Mouse (Mus musculus): ENCODE measurements around the gene Ccdc27. TPM values are rescaled to one million over a fixed set of nuclear protein-coding genes. Genes with fewer than 3 reads are reported as not detected.
A peak's percentile ranks its signal among the peaks of the same experiment; 100 is the strongest.

Gene Ccdc27
- total and polyA plus RNA-seq, 3 experiments, result not detected

DNA sequence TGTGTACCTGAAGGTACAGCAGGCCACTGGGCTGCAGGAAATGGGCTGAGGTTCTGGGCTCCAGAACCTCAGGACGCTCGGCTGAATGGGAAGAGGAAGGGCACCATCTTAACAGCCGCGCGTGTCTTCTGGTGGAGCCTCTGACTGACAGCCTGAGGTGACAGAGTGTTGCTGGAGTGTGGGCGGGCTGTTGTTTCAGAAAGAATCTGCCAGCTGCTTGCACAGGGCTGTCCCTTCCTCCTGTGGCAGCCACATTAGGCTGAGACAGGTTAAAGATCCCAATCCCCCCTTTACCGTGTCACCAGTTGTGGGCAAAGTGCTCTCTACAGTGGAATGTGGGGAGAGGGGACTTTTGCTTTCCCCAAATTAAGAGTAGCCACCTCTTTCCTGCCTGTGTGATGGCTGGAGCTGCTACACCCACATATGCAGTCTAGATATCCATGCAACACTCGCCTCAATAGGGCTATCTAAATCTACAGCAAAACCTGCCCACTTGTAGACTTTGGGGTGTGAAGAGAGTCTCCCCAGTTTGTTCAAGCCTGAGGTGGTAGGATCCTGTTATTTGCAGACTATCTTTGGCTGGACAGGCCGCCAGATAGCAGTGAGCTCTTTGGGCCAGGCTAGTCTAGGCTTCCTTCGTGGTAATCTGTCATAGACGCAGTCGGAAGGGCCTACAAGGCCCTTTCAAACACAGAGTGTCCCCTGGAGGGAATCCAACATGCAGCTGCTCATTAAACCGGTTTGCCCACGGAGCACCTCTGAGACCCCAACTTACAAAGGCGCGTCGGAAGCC is 17.6 kb downstream of the Ccdc27 start:
- intact Hi-C loops (cut with DNase I), result no loop called here
- Histone ChIP-seq H3K79me2 (replicated peaks; ENCODE audit: control insufficient read depth, insufficient read depth, low read length) (no peaks in the 10 kb centered on the region), H3K27me3 (ENCODE audit: control insufficient read depth, insufficient read depth, low read length) (no peaks in the 10 kb centered on the region), H3K27ac (peak overlapping the region; percentile 24; the same call in 1 of the 2 replicates), H3K36me3 (ENCODE audit: control insufficient read depth, insufficient read depth, low read length) (no peaks in the 10 kb centered on the region), H3K4me1 (ENCODE audit: control insufficient read depth, insufficient read depth, low read length) (no peaks in the 10 kb centered on the region), H3K4me3 (peak overlapping the region; percentile 45), H3K9ac (ENCODE audit: low read depth, low read length) (peak overlapping the region; percentile 1; the same call in 1 of the 2 replicates)
- 51% methylated on average over 17 of the region's 17 CpGs for WGBS
- no peak for DNase-seq
- TF ChIP-seq EP300 (IDR thresholded peaks at IDR 0.05; ENCODE audit: insufficient read depth, low read depth, low read length) (no peak), CTCF (IDR thresholded peaks at IDR 0.05) (no peak), POLR2A (IDR thresholded peaks at IDR 0.05; ENCODE audit: insufficient read depth, low read depth, low read length) (no peak)

DNA sequence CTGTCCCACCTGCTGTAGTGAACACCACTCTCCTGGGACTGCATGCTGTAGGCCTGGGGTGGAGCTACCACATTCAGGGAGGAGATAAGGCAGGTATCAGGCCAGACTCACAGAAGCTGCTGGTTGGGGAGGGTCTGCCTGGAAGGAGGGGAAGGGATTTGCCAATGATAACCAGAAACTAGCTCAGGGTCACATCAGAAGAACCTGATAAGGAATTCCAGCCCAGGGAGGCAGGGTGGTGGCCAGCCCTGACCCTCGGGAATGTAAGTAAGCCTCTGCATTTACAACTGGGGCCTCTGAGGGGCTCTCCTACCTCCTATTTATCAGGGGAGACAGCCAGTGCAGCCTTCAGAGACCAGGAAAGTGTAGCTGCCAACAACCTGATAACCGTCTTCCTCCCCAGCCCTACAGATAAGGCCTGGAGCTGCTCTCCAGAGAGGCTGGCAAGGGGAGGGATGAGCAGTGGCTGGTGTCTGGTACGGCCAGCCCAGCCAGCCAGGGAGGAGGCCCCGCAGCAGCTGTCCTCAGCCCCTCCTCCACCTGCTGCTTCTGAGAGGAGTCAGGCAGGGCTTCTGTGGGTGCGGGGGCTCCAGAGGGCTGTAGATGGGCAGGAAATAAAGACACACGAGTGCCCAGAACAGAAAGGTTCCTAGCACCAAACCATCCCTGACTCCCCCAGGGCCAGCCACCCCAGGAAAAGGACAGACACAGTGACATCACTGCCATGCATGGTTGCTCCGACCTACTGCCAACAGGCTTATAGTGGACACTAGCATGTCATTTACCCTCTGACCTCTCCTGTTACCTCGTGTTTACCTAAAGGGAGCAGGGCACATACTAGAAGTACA is 18.5 kb downstream of the Ccdc27 start:
- Histone ChIP-seq H3K27me3 (ENCODE audit: control insufficient read depth, insufficient read depth, low read length) (no peaks in the 10 kb centered on the region), H3K27ac (no peak overlapping the region), H3K4me1 (ENCODE audit: control insufficient read depth, insufficient read depth, low read length) (no peaks in the 10 kb centered on the region), H3K36me3 (ENCODE audit: control insufficient read depth, insufficient read depth, low read length) (no peaks in the 10 kb centered on the region), H3K9ac (ENCODE audit: low read depth, low read length) (no peak overlapping the region), H3K4me3 (no peak overlapping the region), H3K79me2 (replicated peaks; ENCODE audit: control insufficient read depth, insufficient read depth, low read length) (no peaks in the 10 kb centered on the region)
- intact Hi-C loops (cut with DNase I), result no loop called here
- peak in 1 of 2 experiments; percentile 38 for DNase-seq
- 20% methylated on average over 8 of the region's 8 CpGs for WGBS
- TF ChIP-seq EP300 (IDR thresholded peaks at IDR 0.05; ENCODE audit: insufficient read depth, low read depth, low read length) (no peak), POLR2A (IDR thresholded peaks at IDR 0.05; ENCODE audit: insufficient read depth, low read depth, low read length) (no peak), CTCF (IDR thresholded peaks at IDR 0.05) (no peak)

DNA sequence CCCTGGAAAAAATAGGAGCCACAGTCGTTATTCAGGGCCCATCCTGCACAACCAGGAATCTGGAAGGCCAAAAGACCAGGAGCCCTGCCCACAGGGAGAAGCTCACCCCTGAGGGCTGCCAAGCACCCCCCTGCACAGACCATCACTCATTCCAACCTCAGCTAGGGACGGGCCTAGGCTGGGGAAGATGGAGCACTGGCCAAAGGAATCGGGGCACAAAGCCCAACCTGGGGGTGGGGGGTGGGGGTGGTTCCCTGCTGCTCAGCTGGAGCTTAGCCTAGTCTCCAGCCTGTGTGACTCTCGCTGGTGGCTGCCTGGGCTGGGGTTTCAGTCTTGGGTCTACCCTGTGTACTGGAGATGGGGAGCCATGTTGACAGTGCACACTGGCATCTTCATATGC is 19.6 kb downstream of the Ccdc27 start:
- 35% methylated on average over 4 of the region's 4 CpGs for WGBS
- Histone ChIP-seq H3K9ac (ENCODE audit: low read depth, low read length) (no peak overlapping the region), H3K4me3 (no peak overlapping the region), H3K4me1 (ENCODE audit: control insufficient read depth, insufficient read depth, low read length) (no peaks in the 10 kb centered on the region), H3K27ac (no peak overlapping the region), H3K27me3 (ENCODE audit: control insufficient read depth, insufficient read depth, low read length) (no peaks in the 10 kb centered on the region), H3K36me3 (ENCODE audit: control insufficient read depth, insufficient read depth, low read length) (no peaks in the 10 kb centered on the region), H3K79me2 (replicated peaks; ENCODE audit: control insufficient read depth, insufficient read depth, low read length) (no peaks in the 10 kb centered on the region)
- TF ChIP-seq EP300 (IDR thresholded peaks at IDR 0.05; ENCODE audit: insufficient read depth, low read depth, low read length) (no peak), CTCF (IDR thresholded peaks at IDR 0.05) (no peak), POLR2A (IDR thresholded peaks at IDR 0.05; ENCODE audit: insufficient read depth, low read depth, low read length) (no peak)
- intact Hi-C loops (cut with DNase I), result no loop called here
- DNase-seq, result no peak

DNA sequence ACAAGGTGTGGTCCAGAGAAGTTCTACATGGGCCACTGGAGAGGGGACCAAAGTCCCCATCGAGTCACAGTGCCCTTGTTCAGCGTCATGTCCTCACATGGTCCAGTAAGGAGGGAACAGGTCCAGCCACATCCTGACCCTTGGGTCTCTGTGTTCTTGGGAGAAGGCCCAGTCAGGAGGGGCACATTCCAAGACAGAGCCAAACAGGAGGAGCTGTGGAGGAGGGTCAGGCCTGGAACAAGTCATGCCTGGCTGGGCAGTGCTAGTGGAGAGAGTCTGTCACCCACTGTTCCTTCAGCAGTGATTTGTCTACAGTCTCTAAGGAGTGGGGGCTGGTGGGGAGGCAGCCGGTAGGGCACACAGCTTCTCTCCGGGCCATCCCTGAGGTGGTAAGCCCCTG is 20.1 kb downstream of the Ccdc27 start:
- Histone ChIP-seq H3K4me3 (no peak overlapping the region), H3K79me2 (replicated peaks; ENCODE audit: control insufficient read depth, insufficient read depth, low read length) (no peaks in the 10 kb centered on the region), H3K4me1 (ENCODE audit: control insufficient read depth, insufficient read depth, low read length) (no peaks in the 10 kb centered on the region), H3K36me3 (ENCODE audit: control insufficient read depth, insufficient read depth, low read length) (no peaks in the 10 kb centered on the region), H3K27ac (no peak overlapping the region), H3K9ac (ENCODE audit: low read depth, low read length) (no peak overlapping the region), H3K27me3 (ENCODE audit: control insufficient read depth, insufficient read depth, low read length) (no peaks in the 10 kb centered on the region)
- 55% methylated on average over 4 of the region's 4 CpGs for WGBS
- TF ChIP-seq POLR2A (IDR thresholded peaks at IDR 0.05; ENCODE audit: insufficient read depth, low read depth, low read length) (no peak; the same call in 1 of the 2 replicates), EP300 (IDR thresholded peaks at IDR 0.05; ENCODE audit: insufficient read depth, low read depth, low read length) (no peak), CTCF (IDR thresholded peaks at IDR 0.05) (no peak)
- DNase-seq, result peak in 1 of 2 experiments; percentile 54
- intact Hi-C loops (cut with DNase I), result no loop called here

DNA sequence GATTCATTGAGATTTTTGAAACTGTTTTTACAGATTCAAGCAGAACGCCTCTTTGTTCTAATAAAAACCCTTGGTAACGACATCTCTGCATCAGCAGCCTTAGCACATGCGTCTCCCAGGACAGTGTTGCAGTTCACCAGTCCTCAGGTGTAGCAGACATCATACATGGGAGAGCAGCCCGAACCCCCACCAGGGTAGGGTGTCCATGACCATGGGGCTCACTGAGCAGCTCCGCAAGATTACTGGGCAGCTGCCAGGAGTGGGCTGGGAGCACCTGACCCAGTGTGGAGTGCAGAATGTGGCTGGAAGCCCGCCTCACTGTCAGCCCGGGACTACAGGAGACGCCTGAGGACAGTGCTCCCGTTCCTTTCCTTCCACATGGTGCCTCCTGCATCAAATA is 21.0 kb downstream of the Ccdc27 start:
- DNase-seq, result no peak
- 85% methylated on average over 9 of the region's 9 CpGs for WGBS
- Histone ChIP-seq H3K4me3 (no peak overlapping the region), H3K36me3 (ENCODE audit: control insufficient read depth, insufficient read depth, low read length) (no peaks in the 10 kb centered on the region), H3K27ac (no peak overlapping the region), H3K79me2 (replicated peaks; ENCODE audit: control insufficient read depth, insufficient read depth, low read length) (no peaks in the 10 kb centered on the region), H3K9ac (ENCODE audit: low read depth, low read length) (no peak overlapping the region), H3K4me1 (ENCODE audit: control insufficient read depth, insufficient read depth, low read length) (no peaks in the 10 kb centered on the region), H3K27me3 (ENCODE audit: control insufficient read depth, insufficient read depth, low read length) (no peaks in the 10 kb centered on the region)
- intact Hi-C loops (cut with DNase I), result no loop called here
- TF ChIP-seq CTCF (IDR thresholded peaks at IDR 0.05) (no peak), POLR2A (IDR thresholded peaks at IDR 0.05; ENCODE audit: insufficient read depth, low read depth, low read length) (no peak), EP300 (IDR thresholded peaks at IDR 0.05; ENCODE audit: insufficient read depth, low read depth, low read length) (no peak)

All from heart, adult 2 months (tissue).